Mouse (Mus musculus): ENCODE data around the gene Uprt.

Uprt gene

GRCm38 (mm10) chrX:104482572-104483443 is at the start of gene Uprt:
TSS of gene Uprt (plus strand) at chrX:104482818.
- peak; percentile 60 to 66 for DNase-seq

- no peak for DNase-seq
These were observed 49.2 kb upstream of the Uprt start for GRCm38 (mm10) chrX:104433456-104433855.

DNA sequence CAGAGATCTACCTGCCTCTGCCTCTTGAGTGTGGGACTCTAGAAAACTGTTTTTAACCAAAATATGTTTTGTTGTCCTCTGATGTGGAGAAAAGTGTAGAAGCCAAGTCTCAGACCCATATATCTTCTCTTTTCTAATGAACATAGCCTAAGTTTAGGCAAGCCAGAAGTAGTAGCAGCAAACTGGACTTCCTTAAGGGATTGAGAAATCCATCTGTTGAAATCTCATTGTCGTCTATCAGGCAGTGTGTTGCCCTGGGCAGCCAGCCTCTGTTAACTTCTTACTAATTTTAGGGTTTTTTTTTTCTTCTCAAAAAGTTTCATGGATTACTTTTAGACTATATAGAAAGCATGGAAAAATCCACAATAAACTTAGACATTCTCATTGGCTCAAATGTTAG is 30.2 kb upstream of the Uprt start:
- no peak for DNase-seq

DNA sequence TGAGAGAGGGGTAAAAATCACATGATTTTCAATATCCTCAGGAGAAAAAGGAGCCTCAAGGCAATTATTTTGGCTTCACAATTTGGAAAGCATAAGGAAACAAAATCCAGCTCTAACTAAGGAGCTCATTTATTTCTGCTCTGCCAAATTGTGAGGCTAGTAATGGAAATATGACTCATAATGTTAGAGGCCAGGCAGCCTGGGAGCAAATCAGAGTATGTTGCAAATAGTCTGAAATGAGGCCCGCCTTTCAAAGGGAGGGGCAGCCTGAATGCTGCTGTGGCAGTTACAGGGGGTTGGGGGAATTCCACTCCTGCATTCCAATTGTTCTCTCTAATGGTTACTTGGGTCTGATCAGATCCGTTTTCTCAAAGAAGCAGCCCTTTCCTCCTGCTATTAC is 20.9 kb upstream of the Uprt start:
- no peak for DNase-seq

GRCm38 (mm10) chrX:104464376-104464775 is 18.2 kb upstream of the Uprt start:
- DNase-seq: no peak

DNA sequence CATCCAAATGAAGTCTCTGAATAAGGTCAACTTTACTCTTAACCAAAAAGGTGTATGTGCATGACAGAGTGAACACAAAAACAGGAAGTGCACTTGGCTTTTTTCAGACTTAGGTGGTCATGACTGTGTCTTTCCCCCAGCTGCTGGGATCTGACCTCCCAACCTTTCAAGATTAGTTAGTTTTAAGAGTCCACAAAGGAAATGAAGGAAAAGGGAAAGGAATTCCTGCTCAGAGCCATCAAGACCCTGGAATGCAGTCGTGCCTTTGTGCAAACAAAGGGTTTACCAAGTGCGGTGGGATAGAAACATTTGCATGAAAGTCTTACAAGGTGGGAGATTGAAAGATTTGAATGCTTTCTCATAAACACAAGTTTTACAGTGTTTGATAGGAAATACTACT is 4.6 kb upstream of the Uprt start:
- no peak for DNase-seq

DNA sequence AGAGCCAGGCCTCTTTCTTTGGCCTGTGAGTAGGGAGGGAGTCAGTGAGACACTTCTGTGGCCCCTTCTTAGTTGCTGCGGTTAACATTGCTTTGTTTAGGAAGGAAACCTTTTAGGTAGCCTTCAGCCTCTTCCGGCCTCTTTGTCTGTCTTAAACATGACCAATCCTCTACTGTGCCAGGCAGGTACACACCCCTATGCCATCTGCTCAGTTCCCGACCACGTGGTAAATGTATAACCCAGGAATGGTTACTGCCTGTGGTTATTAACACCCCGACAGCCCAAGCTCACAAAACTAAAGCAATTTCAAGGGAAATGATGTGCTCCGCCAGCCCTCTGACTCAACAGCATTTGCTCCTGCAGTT is 808 bp downstream of the Uprt start:
- no peak for DNase-seq

GRCm38 (mm10) chrX:104485596-104485995 is 3.0 kb downstream of the Uprt start:
- DNase-seq: no peak

DNA sequence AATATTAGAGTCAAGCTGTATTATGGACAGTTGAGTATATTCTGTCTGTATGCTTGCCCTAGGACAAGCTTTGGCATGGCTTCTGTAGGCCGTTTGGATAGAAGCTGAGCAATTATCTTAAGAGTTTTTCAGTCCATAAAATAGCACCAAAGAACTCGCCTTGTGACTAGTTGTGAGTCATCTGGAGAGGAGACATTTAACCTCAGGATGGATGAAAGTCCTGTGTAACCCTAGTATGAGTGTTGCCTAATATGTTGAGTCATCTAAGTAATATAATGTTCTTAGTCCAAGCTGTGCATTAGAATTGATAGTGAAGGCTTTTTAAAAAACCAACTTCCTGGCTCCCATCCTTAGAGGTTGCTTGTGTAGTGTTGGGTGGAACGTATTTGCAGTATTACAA is 5.4 kb downstream of the Uprt start:
- no peak for DNase-seq

DNA sequence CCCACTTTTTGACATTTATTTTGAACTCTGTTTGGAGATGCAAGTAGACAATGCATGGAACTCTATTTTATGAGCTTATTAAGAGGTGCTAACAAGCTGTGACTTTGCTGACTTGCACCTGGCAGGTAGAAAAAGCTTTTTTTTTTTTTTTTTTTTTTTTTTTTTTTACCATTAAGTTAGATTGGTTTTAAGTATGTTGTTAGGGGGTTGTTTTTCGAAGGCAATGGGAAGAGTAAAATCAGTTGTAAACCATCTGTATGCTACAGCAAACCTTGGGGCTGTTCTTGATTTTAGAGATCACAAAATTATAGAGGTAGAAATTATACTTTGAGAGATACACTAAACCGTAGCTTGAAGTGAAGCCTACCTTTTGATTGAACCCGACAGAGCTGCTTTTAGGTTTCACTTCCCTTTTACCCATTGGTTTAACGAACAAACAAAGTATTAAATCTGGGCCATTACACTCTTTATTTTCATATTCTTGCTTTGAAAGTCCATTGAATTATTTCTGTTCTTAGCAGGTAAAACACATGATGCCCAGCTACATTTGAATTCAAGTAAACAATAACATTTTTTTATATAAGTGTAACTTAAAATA is 6.4 kb downstream of the Uprt start:
- no peak for DNase-seq

DNA sequence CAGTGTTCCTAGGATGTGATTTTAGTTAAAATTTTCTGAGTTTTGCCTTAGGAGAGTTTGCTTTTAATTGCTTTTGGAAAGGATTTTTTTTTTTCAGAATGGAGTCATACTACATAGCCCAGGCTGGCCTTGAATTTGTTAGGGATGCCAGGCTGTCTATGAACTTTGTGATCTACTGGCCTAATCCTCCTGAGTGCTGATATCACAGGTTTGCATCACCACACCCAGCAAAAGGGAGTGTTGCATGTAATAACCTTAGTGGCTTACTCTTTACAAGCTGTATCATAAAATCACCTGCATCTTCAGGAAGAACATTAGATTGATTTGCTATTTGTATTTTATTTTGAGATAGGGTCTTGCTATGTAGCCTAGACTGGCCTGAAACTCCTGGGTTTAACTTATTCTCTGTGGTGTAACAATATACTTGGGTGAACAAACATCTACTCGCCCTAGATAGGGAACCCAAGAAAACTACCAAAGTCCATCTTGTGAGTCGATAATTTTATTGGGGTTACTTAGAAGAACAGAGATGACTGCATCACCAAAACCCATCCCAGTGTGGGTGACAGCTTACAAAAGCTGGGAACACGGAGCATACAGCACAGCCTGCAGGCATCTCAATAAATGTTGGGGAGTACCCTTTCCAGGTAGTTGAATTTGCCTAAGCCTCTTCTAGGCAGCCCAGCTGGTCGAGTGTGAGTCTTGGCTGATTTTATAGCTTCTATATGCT is 7.2 kb downstream of the Uprt start:
- no peak for DNase-seq

- DNase-seq: no peak
These were observed 19.1 kb downstream of the Uprt start for GRCm38 (mm10) chrX:104501765-104502164.

GRCm38 (mm10) chrX:104542635-104543034 is 60.0 kb downstream of the Uprt start:
- no peak for DNase-seq

DNA sequence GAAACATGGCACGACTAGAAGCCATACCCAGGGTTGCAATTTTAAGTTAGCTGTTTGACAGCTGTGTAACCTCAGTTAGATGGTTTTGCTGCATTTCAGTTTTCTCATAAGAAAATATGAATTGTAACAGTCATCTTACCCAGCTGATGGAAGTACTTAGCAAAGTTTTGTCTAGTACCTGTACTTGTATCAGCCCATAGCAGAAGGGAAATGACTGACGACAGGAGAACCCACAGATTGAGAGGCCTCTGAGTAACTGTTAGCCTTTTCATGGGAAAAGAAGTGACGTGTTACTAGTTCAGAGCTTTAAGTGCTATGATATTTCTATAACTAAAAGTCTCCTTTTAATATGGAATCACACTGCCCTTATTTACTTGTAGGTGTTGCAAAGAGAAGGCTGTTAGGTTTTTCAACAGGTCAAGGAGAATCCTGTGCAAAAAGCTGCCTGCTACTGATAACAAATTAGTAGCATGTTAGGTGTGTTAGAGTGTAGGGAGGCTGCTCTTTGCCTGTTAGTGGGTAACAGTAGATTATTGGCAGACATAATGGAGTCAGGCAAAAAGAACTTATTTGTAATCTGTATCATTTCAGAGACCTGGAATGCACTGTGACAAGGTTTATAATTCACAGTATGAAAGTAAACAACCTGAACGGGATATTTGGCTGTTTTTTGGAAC is 61.4 kb downstream of the Uprt start:
- no peak for DNase-seq

GRCm38 (mm10) chrX:104545283-104545682 is 62.7 kb downstream of the Uprt start:
- DNase-seq: no peak
